Mouse (Mus musculus): Measurements from ENCODE around the gene Smad3. TPM values are rescaled to one million over a fixed set of nuclear protein-coding genes. Genes with fewer than 3 reads are reported as not detected.

Gene Smad3
- polyA plus RNA-seq, 1 experiment = 25.5 TPM

- no peak overlapping the region for H3K4me3 ChIP-seq
- no peak overlapping the region for H3ac ChIP-seq (ENCODE audit: control insufficient read depth, insufficient read length)
- no peak for TF ChIP-seq MYOG (IDR thresholded peaks at IDR 0.05; ENCODE audit: control insufficient read depth in 1 of 3, insufficient read depth in 1 of 3, insufficient read length in 2 of 3, low read depth in 2 of 3)
- no peak for TF ChIP-seq SRF (IDR thresholded peaks at IDR 0.05; ENCODE audit: control insufficient read depth, insufficient read length, low read depth)
- no peak for TF ChIP-seq TCF3 (IDR thresholded peaks at IDR 0.05; ENCODE audit: insufficient read length, low read depth)
- no peak for TF ChIP-seq TCF12 (IDR thresholded peaks at IDR 0.05; ENCODE audit: insufficient read depth, poor library complexity, severe bottlenecking)
- no peak for TF ChIP-seq POLR2AphosphoS2 (IDR thresholded peaks at IDR 0.05; ENCODE audit: insufficient read length, low read depth)
- TF ChIP-seq MAX (IDR thresholded peaks at IDR 0.05; ENCODE audit: low read depth) = no peak
- TF ChIP-seq MYOD1 (IDR thresholded peaks at IDR 0.05; ENCODE audit: control insufficient read depth in 1 of 3, insufficient read length in 2 of 3, low read depth in 2 of 3) = no peak
- no peak for TF ChIP-seq USF1 (IDR thresholded peaks at IDR 0.05; ENCODE audit: low read depth)
- TF ChIP-seq POLR2A (IDR thresholded peaks at IDR 0.05; ENCODE audit: insufficient read length, low read depth) = no peak
- no peak for TF ChIP-seq E2F4 (IDR thresholded peaks at IDR 0.05; ENCODE audit: insufficient read depth)
- no peak for TF ChIP-seq CEBPB (IDR thresholded peaks at IDR 0.05; ENCODE audit: insufficient read depth, poor library complexity, severe bottlenecking)
- TF ChIP-seq REST (IDR thresholded peaks at IDR 0.05; ENCODE audit: insufficient read depth, insufficient read length) = no peak
- H3K79me2 ChIP-seq (ENCODE audit: control insufficient read depth, insufficient read depth) = peaks cover 7% of the 10 kb centered on the region
- H3K4me2 ChIP-seq (ENCODE audit: low read depth) = no peak overlapping the region
- H3K27me3 ChIP-seq (ENCODE audit: control insufficient read depth, insufficient read depth, insufficient read length) = no peaks in the 10 kb centered on the region
- H3K36me3 ChIP-seq (ENCODE audit: control insufficient read depth, insufficient read depth) = no peaks in the 10 kb centered on the region
Measured at GRCm38 (mm10) chr9:63674613-63675012, 83.2 kb downstream of the Smad3 start.

GRCm38 (mm10) chr9:63673494-63673805 is 84.3 kb downstream of the Smad3 start:
- H3K4me2 ChIP-seq (ENCODE audit: low read depth) = no peak overlapping the region
- TF ChIP-seq REST (IDR thresholded peaks at IDR 0.05; ENCODE audit: insufficient read depth, insufficient read length) = no peak
- TF ChIP-seq MYOG (IDR thresholded peaks at IDR 0.05; ENCODE audit: control insufficient read depth in 1 of 3, insufficient read depth in 1 of 3, insufficient read length in 2 of 3, low read depth in 2 of 3) = no peak
- no peak for TF ChIP-seq MAX (IDR thresholded peaks at IDR 0.05; ENCODE audit: low read depth)
- TF ChIP-seq CEBPB (IDR thresholded peaks at IDR 0.05; ENCODE audit: insufficient read depth, poor library complexity, severe bottlenecking) = no peak
- no peak for TF ChIP-seq POLR2AphosphoS2 (IDR thresholded peaks at IDR 0.05; ENCODE audit: insufficient read length, low read depth)
- TF ChIP-seq TCF3 (IDR thresholded peaks at IDR 0.05; ENCODE audit: insufficient read length, low read depth) = no peak
- TF ChIP-seq MYOD1 (IDR thresholded peaks at IDR 0.05; ENCODE audit: control insufficient read depth in 1 of 3, insufficient read length in 2 of 3, low read depth in 2 of 3) = no peak
- no peak for TF ChIP-seq TCF12 (IDR thresholded peaks at IDR 0.05; ENCODE audit: insufficient read depth, poor library complexity, severe bottlenecking)
- TF ChIP-seq USF1 (IDR thresholded peaks at IDR 0.05; ENCODE audit: low read depth) = no peak
- no peak for TF ChIP-seq POLR2A (IDR thresholded peaks at IDR 0.05; ENCODE audit: insufficient read length, low read depth)
- no peak for TF ChIP-seq SRF (IDR thresholded peaks at IDR 0.05; ENCODE audit: control insufficient read depth, insufficient read length, low read depth)
- no peak for TF ChIP-seq E2F4 (IDR thresholded peaks at IDR 0.05; ENCODE audit: insufficient read depth)
- peaks cover 7% of the 10 kb centered on the region for H3K79me2 ChIP-seq (ENCODE audit: control insufficient read depth, insufficient read depth)
- H3K27me3 ChIP-seq (ENCODE audit: control insufficient read depth, insufficient read depth, insufficient read length) = no peaks in the 10 kb centered on the region
- no peaks in the 10 kb centered on the region for H3K36me3 ChIP-seq (ENCODE audit: control insufficient read depth, insufficient read depth)
- H3K4me3 ChIP-seq = no peak overlapping the region
- no peak overlapping the region for H3ac ChIP-seq (ENCODE audit: control insufficient read depth, insufficient read length)

GRCm38 (mm10) chr9:63672797-63673493 is 84.8 kb downstream of the Smad3 start:
- Histone ChIP-seq H3K27me3 (ENCODE audit: control insufficient read depth, insufficient read depth, insufficient read length) (no peaks in the 10 kb centered on the region), H3K79me2 (ENCODE audit: control insufficient read depth, insufficient read depth) (peaks cover 7% of the 10 kb centered on the region), H3K4me3 (no peak overlapping the region), H3ac (ENCODE audit: control insufficient read depth, insufficient read length) (no peak overlapping the region), H3K36me3 (ENCODE audit: control insufficient read depth, insufficient read depth) (no peaks in the 10 kb centered on the region), H3K4me2 (ENCODE audit: low read depth) (no peak overlapping the region)
- TF ChIP-seq TCF12 (IDR thresholded peaks at IDR 0.05; ENCODE audit: insufficient read depth, poor library complexity, severe bottlenecking) = no peak
- no peak for TF ChIP-seq E2F4 (IDR thresholded peaks at IDR 0.05; ENCODE audit: insufficient read depth)
- TF ChIP-seq REST (IDR thresholded peaks at IDR 0.05; ENCODE audit: insufficient read depth, insufficient read length) = no peak
- TF ChIP-seq SRF (IDR thresholded peaks at IDR 0.05; ENCODE audit: control insufficient read depth, insufficient read length, low read depth) = no peak
- TF ChIP-seq POLR2A (IDR thresholded peaks at IDR 0.05; ENCODE audit: insufficient read length, low read depth) = no peak
- no peak for TF ChIP-seq TCF3 (IDR thresholded peaks at IDR 0.05; ENCODE audit: insufficient read length, low read depth)
- TF ChIP-seq CEBPB (IDR thresholded peaks at IDR 0.05; ENCODE audit: insufficient read depth, poor library complexity, severe bottlenecking) = no peak
- no peak for TF ChIP-seq USF1 (IDR thresholded peaks at IDR 0.05; ENCODE audit: low read depth)
- no peak for TF ChIP-seq MYOG (IDR thresholded peaks at IDR 0.05; ENCODE audit: control insufficient read depth in 1 of 3, insufficient read depth in 1 of 3, insufficient read length in 2 of 3, low read depth in 2 of 3)
- TF ChIP-seq MAX (IDR thresholded peaks at IDR 0.05; ENCODE audit: low read depth) = no peak
- no peak for TF ChIP-seq POLR2AphosphoS2 (IDR thresholded peaks at IDR 0.05; ENCODE audit: insufficient read length, low read depth)
- no peak for TF ChIP-seq MYOD1 (IDR thresholded peaks at IDR 0.05; ENCODE audit: control insufficient read depth in 1 of 3, insufficient read length in 2 of 3, low read depth in 2 of 3)

DNA sequence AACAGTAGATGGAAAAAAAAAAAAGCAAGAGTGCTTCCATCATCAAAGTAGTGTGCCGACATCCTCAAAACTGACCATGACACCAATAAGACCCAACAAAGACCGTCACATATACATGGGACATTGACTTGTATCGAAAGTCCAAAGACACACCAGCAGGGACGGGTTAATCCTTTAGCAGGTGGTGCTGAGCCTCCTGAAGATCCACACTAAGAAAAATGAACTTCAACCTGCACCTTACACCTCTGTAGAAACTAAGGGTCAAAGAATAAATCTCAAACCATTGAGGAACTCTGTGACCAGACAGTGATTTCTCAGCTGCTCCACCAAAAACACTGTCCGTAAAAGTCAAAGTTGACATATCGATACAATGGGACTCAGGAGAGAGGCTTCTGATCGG is 88.0 kb downstream of the Smad3 start:
- H3K36me3 ChIP-seq (ENCODE audit: control insufficient read depth, insufficient read depth) = no peaks in the 10 kb centered on the region
- H3K4me2 ChIP-seq (ENCODE audit: low read depth) = no peak overlapping the region
- TF ChIP-seq POLR2AphosphoS2 (IDR thresholded peaks at IDR 0.05; ENCODE audit: insufficient read length, low read depth) = no peak
- TF ChIP-seq MYOD1 (IDR thresholded peaks at IDR 0.05; ENCODE audit: control insufficient read depth in 1 of 3, insufficient read length in 2 of 3, low read depth in 2 of 3) = no peak
- TF ChIP-seq TCF12 (IDR thresholded peaks at IDR 0.05; ENCODE audit: insufficient read depth, poor library complexity, severe bottlenecking) = no peak
- TF ChIP-seq MAX (IDR thresholded peaks at IDR 0.05; ENCODE audit: low read depth) = no peak
- no peak for TF ChIP-seq REST (IDR thresholded peaks at IDR 0.05; ENCODE audit: insufficient read depth, insufficient read length)
- TF ChIP-seq POLR2A (IDR thresholded peaks at IDR 0.05; ENCODE audit: insufficient read length, low read depth) = no peak
- no peak for TF ChIP-seq TCF3 (IDR thresholded peaks at IDR 0.05; ENCODE audit: insufficient read length, low read depth)
- no peak for TF ChIP-seq SRF (IDR thresholded peaks at IDR 0.05; ENCODE audit: control insufficient read depth, insufficient read length, low read depth)
- TF ChIP-seq MYOG (IDR thresholded peaks at IDR 0.05; ENCODE audit: control insufficient read depth in 1 of 3, insufficient read depth in 1 of 3, insufficient read length in 2 of 3, low read depth in 2 of 3) = no peak
- TF ChIP-seq USF1 (IDR thresholded peaks at IDR 0.05; ENCODE audit: low read depth) = no peak
- TF ChIP-seq CEBPB (IDR thresholded peaks at IDR 0.05; ENCODE audit: insufficient read depth, poor library complexity, severe bottlenecking) = no peak
- TF ChIP-seq E2F4 (IDR thresholded peaks at IDR 0.05; ENCODE audit: insufficient read depth) = no peak

More for the DNA sequence above, 88.0 kb downstream of the Smad3 start:
- Histone ChIP-seq H3K4me3 (no peak overlapping the region), H3K27me3 (ENCODE audit: control insufficient read depth, insufficient read depth, insufficient read length) (no peaks in the 10 kb centered on the region), H3ac (ENCODE audit: control insufficient read depth, insufficient read length) (no peak overlapping the region), H3K79me2 (ENCODE audit: control insufficient read depth, insufficient read depth) (peaks cover 7% of the 10 kb centered on the region)
